Mouse (Mus musculus): ENCODE results near the gene Pycr1. TPM values are rescaled to one million over a fixed set of nuclear protein-coding genes. Genes with fewer than 3 reads are reported as not detected.
A peak's percentile ranks its signal among the peaks of the same experiment; 100 is the strongest.

Gene Pycr1
- total RNA-seq, 1 experiment from 2014 or later: 0.57 TPM

DNA sequence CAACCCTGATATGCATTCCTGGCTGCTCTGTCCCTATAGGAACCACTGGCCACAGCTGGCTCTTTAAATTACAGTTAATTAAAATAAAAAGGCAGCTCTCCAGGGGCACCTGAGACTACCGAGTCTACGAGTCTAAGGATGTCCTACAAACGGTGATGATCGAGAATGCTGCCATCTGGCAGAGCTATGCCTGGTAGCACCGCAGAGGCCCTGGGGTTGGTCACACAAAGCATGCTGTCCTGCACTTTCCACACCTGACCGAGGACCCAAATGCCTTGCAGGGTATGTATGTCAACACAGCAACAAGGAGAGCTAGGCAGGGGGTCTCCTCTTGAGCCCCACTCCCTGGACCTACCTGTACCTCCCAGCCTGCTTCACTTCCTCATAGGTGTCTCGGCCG lies 29.6 kb downstream of the Pycr1 start:
- ATAC-seq (replicated peaks; ENCODE audit: insufficient number of reproducible peaks, low FRiP score, low TSS enrichment, poor library complexity, severe bottlenecking): no peak

DNA sequence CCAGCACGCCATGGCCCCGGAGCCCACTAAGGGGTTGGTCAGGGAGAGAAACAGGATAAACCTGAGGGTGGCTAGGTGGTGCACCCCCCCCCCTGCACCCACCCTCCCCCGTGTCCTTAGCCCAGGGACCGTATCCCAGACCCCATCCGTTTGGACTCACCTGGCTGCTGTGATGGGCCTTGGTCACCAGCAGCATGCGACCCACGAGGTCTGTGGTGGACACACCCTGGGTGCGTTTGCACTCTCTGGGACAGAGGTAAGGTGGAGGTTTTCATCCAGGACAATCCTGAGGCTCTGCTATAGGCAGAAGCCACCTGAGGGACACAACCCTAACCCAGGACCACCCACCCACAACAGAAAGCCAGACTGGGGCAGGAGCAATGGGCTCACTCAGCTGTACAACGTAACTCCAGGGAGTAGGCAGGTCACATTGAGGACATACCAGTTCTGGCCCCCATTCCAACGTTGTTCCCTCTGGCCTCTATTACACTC lies 30.0 kb downstream of the Pycr1 start:
- ATAC-seq (replicated peaks; ENCODE audit: insufficient number of reproducible peaks, low FRiP score, low TSS enrichment, poor library complexity, severe bottlenecking): no peak

DNA sequence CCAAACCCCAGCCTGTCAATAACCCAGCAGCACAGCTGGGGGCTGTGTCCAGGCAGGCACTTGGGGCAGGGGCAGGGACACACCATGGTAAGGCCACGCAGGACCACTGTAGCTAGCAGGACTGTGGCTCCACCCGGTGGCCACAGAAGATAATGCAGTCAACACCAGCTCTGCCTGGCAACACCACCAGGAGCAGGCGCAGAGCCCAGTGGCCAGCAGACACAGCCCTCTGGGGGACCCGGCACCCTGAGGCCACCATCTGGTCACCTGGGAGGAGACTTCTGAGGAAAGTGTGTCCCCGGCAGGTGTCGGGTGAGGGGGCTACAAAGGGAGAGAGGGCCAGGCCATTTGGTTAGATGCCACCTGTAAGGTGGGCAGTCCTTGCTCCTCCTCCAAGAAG lies 30.8 kb downstream of the Pycr1 start:
- ATAC-seq (replicated peaks; ENCODE audit: insufficient number of reproducible peaks, low FRiP score, low TSS enrichment, poor library complexity, severe bottlenecking): peak; percentile 69

DNA sequence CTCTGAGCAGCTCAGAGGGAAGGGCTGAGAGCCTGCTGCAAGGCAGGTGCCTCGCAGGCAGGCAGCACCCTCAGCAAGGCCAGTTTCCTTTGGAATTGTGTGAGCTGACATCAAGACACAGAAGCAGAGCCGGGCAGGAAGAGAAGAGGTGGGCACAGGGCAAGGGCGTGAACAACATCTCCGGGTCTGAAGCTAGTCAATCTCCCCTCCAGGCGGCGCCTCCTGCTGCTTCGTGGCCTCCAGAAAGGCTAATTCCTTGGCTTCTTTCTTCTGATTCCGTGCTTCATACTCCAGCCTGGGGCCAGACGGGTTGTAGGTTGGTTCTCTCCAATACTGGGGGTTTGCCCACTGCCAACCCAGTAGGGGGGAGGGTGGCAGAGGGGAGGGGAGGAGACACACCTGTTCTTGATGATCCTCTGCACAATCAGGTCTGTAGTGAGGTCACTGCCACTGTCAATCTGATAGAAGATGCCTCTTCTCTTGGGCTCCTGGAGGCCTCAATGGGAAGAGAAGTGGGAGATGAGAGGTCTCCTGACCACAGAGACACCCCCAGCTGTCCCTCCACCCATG lies 33.0 kb downstream of the Pycr1 start:
- no peak for ATAC-seq (replicated peaks; ENCODE audit: insufficient number of reproducible peaks, low FRiP score, low TSS enrichment, poor library complexity, severe bottlenecking)

DNA sequence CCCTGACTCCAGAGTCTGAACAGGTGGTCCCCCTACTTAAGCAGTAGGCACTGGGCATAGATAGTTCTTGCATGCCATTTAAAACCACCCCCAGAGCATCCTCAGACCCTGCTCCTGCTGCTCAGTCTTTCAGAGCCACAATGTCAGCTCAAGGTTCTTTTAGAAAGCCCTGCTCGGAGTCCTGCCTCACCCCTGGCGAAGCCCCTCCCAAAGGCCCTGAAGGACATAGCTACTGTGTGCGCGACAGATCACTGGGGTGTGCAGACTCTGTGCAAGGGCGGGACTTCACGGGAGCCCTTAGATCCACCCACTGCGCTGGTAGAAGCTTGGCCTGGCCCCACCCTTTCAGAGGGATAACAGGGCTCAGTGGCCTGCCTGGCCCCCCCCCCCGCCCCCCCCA lies 34.3 kb downstream of the Pycr1 start:
- ATAC-seq (replicated peaks; ENCODE audit: insufficient number of reproducible peaks, low FRiP score, low TSS enrichment, poor library complexity, severe bottlenecking): no peak

DNA sequence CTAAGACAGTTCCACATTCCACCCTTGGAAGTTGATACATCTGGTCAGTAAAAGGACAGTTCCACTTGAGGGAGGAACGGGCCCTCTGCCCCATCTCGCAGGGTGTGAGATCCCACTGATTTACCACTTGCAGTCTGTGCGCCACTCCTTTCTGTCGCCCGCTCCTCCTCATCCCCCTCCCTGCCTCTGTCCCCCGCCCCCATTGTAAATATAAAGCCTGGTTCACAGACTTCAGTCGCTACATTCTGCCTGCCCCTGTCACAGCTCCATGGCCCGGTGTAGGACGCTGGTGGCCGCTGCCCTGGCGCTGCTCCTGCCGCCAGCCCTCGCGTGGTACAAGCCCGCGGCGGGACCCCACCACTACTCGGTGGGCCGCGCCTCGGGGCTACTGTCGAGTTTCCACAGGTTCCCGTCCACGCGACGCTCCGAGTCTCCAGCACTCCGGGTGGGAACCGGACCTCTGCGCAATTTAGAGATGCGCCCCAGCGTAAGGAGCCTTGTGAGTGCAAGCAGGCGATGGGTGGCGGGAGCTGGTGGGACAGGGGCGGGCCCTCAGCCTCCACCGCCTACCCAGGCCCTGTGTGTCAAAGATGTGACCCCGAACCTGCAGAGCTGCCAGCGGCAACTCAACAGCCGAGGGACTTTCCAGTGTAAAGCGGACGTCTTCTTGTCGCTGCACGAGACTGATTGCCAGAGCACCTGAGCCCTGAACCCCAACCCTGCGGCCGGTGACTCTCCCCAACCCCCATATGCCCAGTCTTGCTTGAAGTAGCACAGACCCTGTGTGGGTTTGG lies 35.1 kb downstream of the Pycr1 start, which contains the start of gene Npb:
Gene Npb (plus strand): TSS at position 237 of the 794 bp plus-strand sequence.
- no peak for ATAC-seq (replicated peaks; ENCODE audit: insufficient number of reproducible peaks, low FRiP score, low TSS enrichment, poor library complexity, severe bottlenecking)

DNA sequence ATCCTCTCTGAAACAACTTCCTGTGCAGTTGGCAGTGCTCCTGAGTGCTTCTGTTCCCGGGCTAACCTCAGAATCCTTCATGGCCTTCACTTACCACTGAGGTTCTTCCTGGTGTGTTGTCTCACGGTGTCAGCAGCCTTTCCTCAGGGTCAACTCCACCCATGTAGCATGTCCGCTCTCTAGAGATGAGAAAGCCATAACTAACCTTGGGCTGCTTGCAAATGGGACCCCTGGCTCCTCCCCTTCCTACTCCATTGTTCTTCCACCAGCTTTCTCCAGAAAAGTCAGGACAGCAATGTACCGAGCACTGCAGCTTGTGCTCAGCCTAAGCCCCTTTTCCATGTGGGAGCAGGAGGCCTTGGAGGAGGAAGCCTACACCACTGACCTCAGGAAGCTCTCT lies 36.8 kb downstream of the Pycr1 start:
- no peak for ATAC-seq (replicated peaks; ENCODE audit: insufficient number of reproducible peaks, low FRiP score, low TSS enrichment, poor library complexity, severe bottlenecking)

DNA sequence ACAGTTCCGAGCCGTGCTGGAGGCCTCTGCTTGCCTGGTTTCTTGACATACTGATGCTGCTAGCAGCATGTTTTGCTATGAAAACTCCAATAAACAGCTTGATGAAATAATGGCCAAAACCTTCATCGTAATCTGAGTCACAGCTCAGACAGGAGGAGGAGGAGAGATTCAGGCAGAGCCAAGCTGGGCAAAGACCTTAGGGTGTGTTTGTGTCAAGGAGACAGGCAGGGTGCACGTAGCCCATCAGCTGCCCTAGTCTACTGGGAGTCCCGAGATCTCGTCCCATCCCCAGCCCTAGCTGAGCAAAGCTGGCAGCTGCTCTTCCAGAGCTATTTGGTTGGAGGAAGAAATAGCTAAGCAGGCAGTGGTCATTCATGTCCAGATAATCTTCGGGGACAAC lies 37.9 kb downstream of the Pycr1 start:
- no peak for ATAC-seq (replicated peaks; ENCODE audit: insufficient number of reproducible peaks, low FRiP score, low TSS enrichment, poor library complexity, severe bottlenecking)

DNA sequence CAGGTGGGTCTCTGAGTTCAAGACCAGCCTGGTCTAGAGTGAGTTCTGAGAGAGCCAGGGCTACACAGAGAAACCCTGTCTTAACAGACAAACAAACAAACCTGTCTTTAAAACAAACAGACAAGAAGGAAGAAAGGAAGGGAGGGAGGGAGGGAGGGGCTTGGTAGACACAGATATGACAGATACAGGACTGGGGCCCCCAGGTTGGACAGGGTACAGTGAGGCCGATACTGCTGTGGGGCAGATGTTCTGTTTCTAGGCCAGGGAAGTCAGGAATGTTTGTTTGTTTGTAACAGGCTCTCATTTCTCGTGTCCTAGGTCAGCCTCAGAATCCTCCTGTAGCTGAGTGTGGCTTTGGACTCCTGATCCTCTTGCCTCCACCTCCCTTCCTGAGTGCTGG lies 40.0 kb downstream of the Pycr1 start:
- ATAC-seq (replicated peaks; ENCODE audit: insufficient number of reproducible peaks, low FRiP score, low TSS enrichment, poor library complexity, severe bottlenecking): no peak

DNA sequence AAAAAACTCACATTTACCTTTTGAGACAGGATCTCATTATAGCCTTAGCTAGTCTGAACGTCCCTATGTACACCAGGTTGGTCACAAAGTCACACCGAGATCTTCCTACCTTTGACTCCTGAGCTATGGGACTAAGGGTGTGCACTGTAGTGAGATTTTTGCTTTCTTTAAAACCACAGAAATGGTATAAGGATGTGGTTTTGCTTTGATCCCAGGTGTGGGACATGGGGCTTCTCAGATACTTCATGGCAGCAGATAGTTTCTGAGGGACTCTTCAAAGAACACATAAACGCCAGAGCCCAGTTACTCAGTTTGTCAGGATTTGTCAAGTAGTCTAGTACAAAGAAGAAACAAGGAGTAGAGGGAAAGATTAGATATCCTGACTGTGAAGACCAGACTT lies 42.9 kb downstream of the Pycr1 start:
- ATAC-seq (replicated peaks; ENCODE audit: insufficient number of reproducible peaks, low FRiP score, low TSS enrichment, poor library complexity, severe bottlenecking): no peak

DNA sequence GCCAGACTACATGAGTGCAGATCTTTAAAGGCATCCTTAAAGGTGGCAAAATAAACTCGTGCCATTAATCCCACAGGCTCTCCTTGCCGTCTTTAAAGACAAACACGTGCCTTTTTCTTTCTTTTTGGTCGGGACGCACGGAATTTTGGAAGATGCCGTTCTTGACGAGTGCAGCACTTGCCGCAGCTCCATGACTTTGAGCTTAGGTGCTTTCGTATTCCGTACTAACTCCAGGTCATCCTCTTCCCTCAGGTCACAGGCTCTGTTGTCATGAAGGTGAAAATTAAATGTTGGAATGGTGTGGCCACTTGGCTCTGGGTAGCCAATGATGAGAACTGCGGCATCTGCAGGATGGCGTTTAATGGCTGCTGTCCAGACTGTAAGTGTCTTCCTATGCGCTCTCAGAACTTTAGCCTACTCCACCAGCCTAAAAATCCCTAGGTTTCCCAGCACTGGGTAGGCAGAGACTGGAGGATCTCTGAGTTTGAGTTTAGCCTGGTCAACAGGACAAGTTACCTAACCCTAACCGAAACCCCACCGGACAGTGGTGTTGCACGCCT lies 44.5 kb downstream of the Pycr1 start:
- no peak for ATAC-seq (replicated peaks; ENCODE audit: insufficient number of reproducible peaks, low FRiP score, low TSS enrichment, poor library complexity, severe bottlenecking)

DNA sequence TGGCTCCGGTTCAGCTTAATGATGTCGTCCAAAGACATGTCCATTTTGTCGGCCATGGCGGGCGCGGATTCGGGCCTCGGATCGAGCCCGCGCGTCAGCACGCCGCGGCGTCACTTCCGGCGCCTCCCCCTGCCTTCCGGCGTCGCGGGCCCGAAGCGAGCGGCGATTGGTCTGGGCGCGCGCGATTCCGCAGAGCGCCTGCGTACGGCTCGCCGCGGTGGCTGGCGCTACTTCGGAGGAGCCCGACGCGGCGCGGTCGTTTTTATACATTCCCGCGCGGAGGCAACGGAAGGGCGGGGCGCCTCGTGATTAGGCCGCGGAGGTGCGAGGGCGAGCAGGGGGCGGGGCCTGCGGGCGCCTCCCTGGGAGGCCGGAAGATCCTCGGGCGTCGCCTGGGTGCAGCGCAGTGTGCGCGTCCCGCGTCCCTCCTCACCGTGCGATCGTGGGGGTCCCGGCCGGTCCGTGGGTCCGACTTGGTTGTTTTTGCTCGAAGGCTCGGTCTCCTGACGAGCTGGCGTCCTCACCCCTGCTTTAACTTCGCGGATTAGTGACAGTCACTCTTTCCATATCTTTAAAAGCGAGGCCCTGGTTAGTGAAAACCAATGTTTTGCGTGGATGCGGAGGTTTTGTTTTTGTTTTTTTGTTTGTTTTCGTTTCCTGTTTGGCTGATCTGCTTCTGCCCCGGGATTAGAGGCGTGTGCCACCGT lies 45.1 kb downstream of the Pycr1 start, which contains the start of the genes Alyref and Anapc11:
Gene Alyref (minus strand): TSS at position 83 of the 707 bp plus-strand sequence.
Gene Anapc11 (plus strand): TSS at position 139 of the 707 bp plus-strand sequence.
- peak; percentile 89 for ATAC-seq (replicated peaks; ENCODE audit: insufficient number of reproducible peaks, low FRiP score, low TSS enrichment, poor library complexity, severe bottlenecking)

DNA sequence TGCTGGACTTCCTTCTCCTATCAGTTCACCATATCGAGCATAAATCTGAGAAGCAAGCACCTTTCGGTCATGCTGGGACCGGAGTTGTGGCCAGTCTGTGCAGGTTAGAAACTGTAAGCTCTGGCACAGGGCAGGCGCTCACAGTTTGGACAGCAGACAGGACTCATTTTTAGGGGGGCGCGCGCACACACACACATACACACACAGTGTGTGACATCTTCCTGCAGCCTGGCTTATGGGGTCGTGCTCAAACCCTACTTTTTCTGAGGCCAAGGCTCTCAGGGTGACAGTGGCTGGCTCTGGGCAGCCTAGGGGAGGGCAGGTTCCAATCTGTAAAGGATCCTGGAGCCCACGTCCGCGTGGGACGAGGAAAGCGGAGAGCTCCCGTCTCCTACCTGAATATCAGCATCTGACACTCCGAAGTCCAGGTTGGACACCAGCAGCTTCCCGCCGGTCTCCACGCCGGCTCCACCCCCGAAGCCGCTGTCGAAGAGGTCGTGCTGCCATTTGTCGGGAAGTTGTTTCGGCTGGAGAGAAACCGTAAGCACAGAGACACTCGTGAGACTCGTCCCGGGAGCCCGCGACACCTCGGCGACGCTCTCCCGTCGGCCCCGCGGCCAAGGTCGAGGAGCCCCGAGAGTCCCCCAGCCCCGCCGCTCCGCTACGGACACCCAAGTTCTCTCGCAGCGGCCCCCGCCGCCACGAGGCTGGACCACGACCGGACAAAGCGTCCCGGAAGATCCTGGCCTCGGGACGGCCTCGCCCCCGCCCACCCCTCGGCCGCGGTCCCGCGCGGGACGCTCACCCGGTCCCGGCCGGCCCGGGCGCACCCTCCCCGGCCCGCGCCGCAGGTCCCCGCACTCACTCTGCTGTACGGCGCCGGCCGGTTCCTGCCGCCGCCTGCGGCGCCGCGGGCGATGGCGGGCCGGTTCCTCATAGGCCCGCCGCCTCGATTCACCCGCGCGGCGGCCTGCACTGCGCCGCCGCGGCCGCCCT lies 46.0 kb downstream of the Pycr1 start:
- ATAC-seq (replicated peaks; ENCODE audit: insufficient number of reproducible peaks, low FRiP score, low TSS enrichment, poor library complexity, severe bottlenecking): no peak

DNA sequence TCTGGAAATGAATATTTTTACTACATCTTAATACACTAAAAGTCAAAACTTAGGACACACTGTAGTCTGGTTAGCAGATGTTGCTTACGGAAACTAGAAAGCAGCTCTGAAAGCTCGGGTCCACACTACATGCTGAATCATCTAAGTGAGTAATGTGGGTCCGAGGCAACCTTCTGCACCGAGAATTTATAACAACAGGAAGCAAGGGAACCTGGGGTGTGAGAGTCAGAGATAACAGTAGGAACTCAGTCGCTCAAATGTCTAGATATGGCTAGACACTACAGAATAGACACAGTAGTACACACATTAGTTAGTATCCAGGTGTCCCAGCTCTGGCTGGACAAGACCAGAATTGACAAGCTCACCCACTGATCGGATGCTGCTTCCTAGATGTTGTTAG lies 55.0 kb downstream of the Pycr1 start:
- no peak for ATAC-seq (replicated peaks; ENCODE audit: insufficient number of reproducible peaks, low FRiP score, low TSS enrichment, poor library complexity, severe bottlenecking)
